Mouse (Mus musculus): ENCODE measurements at regions not wholly inside any gene's neighbourhood (a gene's known extent, or its start where the extent isn't known, plus 50 kb on each side); places are given as distances from the start of the nearest gene placed in this dataset.

DNA sequence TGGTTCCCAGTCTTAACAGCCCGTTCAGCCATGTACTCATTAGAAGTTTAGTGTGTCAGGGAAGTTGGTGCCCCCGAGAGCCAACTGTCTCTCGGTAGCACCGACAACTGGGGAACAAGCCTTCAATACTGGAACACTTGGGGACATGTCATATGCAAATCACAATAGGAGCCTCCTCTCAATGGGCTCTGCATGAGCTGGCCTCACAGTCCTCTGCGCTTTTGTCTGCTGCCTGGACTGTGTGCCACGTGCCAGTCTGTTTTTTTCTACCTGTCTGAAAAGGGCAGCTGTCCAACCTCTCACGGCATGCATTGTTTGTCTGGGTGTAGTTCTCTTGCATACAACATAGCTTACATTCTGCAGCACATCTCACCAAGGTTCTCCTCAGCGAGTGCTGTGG is 161.7 kb downstream of the Med10 start:
- H3K36me3 ChIP-seq (ENCODE audit: insufficient read depth, low read length): no peaks in the 10 kb centered on the region
- no peaks in the 10 kb centered on the region for H3K9me3 ChIP-seq (replicated peaks; ENCODE audit: low read length)
- H3K9ac ChIP-seq (ENCODE audit: low read depth, low read length): no peak overlapping the region
- 78% methylated on average over 8 of the region's 8 CpGs for WGBS
- no peaks in the 10 kb centered on the region for H3K27me3 ChIP-seq (ENCODE audit: insufficient read depth, low read length)
- no peak overlapping the region for H3K4me3 ChIP-seq (replicated peaks; ENCODE audit: low read depth, low read length)
- ATAC-seq (replicated peaks; ENCODE audit: low FRiP score, low read depth) (no peak), DNase-seq (ENCODE audit: low spot score) (no peak)
- H3K27ac ChIP-seq: no peak overlapping the region
- TF ChIP-seq CTCF (IDR thresholded peaks at IDR 0.05; ENCODE audit: low read depth): no peak
- H3K4me1 ChIP-seq (replicated peaks; ENCODE audit: insufficient read depth, low read length): no peaks in the 10 kb centered on the region
- H3K4me2 ChIP-seq (ENCODE audit: low read length): no peak overlapping the region

DNA sequence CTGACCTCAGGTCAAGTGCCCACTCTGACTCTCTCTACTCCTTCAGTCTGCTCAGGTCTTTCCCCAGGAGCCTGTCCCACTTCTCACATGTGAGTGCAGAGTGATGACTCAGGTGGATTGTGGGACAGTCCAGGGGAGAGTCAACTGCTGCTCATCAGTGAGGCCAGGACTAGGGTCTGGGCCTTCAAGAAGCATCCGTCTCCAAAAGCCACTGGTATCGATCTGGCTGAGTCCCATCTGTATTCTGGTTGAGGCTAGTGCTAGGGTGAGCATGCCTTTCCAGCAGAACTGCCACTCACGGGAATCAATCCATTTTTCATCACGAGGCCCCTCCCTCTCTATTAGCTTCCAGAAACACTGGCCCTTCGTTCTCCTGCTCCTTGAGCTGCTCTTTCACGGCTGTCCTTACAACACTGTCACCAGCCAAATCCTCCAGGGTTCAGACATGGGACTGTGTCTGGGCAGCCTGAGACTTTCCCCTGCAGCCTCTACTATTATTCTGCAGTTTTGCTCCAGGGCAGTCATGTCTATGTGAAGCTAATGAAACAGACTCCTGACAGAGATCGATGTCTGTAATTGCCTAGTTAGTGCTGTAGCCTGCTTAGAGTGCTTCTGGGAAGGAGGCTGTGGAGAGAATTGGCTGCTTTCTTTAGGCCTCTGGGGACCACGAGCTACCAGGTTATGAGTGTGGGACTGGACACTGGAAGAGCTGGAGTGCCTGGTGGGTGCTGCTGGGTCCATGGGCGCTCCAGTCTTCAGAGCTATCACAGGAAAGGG is 169.3 kb downstream of the Med10 start:
- no peaks in the 10 kb centered on the region for H3K36me3 ChIP-seq (ENCODE audit: insufficient read depth, low read length)
- H3K9me3 ChIP-seq (replicated peaks; ENCODE audit: low read length): no peaks in the 10 kb centered on the region
- no peak overlapping the region for H3K4me3 ChIP-seq (replicated peaks; ENCODE audit: low read depth, low read length)
- H3K27ac ChIP-seq: no peak overlapping the region
- DNase-seq (ENCODE audit: low spot score): no peak
- TF ChIP-seq CTCF (IDR thresholded peaks at IDR 0.05; ENCODE audit: low read depth): no peak
- WGBS: 80% methylated on average over 9 of the region's 9 CpGs
- H3K4me1 ChIP-seq (replicated peaks; ENCODE audit: insufficient read depth, low read length): no peaks in the 10 kb centered on the region
- no peak overlapping the region for H3K4me2 ChIP-seq (ENCODE audit: low read length)
- no peak for ATAC-seq (replicated peaks; ENCODE audit: low FRiP score, low read depth)
- H3K9ac ChIP-seq (ENCODE audit: low read depth, low read length): no peak overlapping the region
- no peaks in the 10 kb centered on the region for H3K27me3 ChIP-seq (ENCODE audit: insufficient read depth, low read length)

DNA sequence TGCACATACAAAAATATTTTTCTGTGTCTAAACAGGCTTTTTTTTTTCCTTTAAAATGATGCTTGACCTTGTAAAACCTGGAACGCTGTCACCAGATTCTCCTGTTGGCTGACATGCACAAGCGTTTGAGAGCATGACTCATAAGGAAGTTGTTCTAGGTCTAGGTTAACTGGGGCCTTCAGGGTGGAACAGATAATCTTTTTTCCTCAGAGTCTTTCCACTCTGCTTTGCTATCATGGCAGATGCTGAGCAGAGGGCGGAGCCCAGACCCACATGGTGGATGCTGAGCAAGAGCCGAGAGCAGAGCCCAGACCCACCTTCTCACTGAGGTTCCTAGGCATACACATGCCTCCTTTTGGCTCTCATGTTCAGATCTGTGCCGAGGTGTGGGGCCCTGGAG is 172.6 kb downstream of the Med10 start:
- Histone ChIP-seq H3K4me3 (replicated peaks; ENCODE audit: low read depth, low read length) (no peak overlapping the region), H3K36me3 (ENCODE audit: insufficient read depth, low read length) (no peaks in the 10 kb centered on the region), H3K9ac (ENCODE audit: low read depth, low read length) (no peak overlapping the region), H3K27ac (no peak overlapping the region), H3K9me3 (replicated peaks; ENCODE audit: low read length) (no peaks in the 10 kb centered on the region), H3K4me2 (ENCODE audit: low read length) (no peak overlapping the region), H3K4me1 (replicated peaks; ENCODE audit: insufficient read depth, low read length) (no peaks in the 10 kb centered on the region), H3K27me3 (ENCODE audit: insufficient read depth, low read length) (no peaks in the 10 kb centered on the region)
- DNase-seq (ENCODE audit: low spot score): no peak
- WGBS: 78% methylated on average over 5 of the region's 5 CpGs
- TF ChIP-seq CTCF (IDR thresholded peaks at IDR 0.05; ENCODE audit: low read depth): no peak
- no peak for ATAC-seq (replicated peaks; ENCODE audit: low FRiP score, low read depth)

DNA sequence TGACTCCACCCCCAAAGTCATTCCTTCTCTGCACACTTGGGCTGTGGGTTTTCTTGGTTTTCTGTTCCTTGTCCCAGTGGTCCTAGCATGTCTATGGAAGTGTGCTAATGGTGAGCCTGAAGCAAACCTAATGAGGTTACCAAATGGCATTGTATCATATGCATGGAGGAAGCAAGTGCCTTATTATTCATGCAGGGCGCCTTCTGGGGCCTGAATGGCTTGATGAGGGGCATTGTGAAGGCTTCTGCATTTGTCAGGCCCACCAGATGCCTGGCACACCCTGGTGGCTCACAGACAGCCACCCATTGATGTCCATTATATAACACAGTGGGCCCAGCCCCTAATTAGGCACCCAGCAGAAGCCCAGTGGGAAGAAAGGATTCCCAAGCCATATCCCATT is 182.0 kb downstream of the Med10 start:
- no peak for DNase-seq (ENCODE audit: low spot score)
- H3K4me3 ChIP-seq (replicated peaks; ENCODE audit: low read depth, low read length): no peak overlapping the region
- no peak for ATAC-seq (replicated peaks; ENCODE audit: low FRiP score, low read depth)
- H3K36me3 ChIP-seq (ENCODE audit: insufficient read depth, low read length): no peaks in the 10 kb centered on the region
- no peaks in the 10 kb centered on the region for H3K27me3 ChIP-seq (ENCODE audit: insufficient read depth, low read length)
- no peak for TF ChIP-seq CTCF (IDR thresholded peaks at IDR 0.05; ENCODE audit: low read depth)
- no peak overlapping the region for H3K27ac ChIP-seq
- 0 out of 2 replicates have a peak, but pooled peaks cover 3% of the 10 kb centered on the region for H3K4me1 ChIP-seq (replicated peaks; ENCODE audit: insufficient read depth, low read length)
- H3K4me2 ChIP-seq (ENCODE audit: low read length): no peak overlapping the region
- H3K9ac ChIP-seq (ENCODE audit: low read depth, low read length): no peak overlapping the region
- 71% methylated on average over 1 of the region's 1 CpGs for WGBS
- H3K9me3 ChIP-seq (replicated peaks; ENCODE audit: low read length): no peaks in the 10 kb centered on the region

DNA sequence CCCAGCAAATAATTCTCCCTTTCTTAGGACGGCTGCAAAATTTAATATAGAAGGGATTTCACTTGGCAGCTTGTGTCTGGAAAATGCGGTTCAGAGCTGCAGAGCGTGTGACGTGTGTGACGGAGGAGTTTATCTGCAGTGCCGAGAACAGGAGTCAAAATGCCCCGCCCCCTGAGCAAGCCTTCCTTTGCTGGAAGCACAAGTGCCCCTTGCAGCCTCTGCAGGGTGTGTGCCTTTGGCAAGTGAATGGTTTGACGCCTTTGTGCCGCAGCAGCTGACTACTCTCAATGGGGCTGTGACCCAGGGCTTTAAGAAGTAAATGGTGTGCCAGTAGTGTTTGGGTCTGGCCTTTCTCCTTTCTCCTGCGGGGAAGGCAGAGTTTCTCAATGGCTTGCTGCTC is 185.0 kb downstream of the Med10 start:
- Histone ChIP-seq H3K36me3 (ENCODE audit: insufficient read depth, low read length) (no peaks in the 10 kb centered on the region), H3K4me1 (replicated peaks; ENCODE audit: insufficient read depth, low read length) (0 out of 2 replicates have a peak, but pooled peaks cover 3% of the 10 kb centered on the region), H3K4me3 (replicated peaks; ENCODE audit: low read depth, low read length) (no peak overlapping the region), H3K9ac (ENCODE audit: low read depth, low read length) (no peak overlapping the region), H3K9me3 (replicated peaks; ENCODE audit: low read length) (no peaks in the 10 kb centered on the region), H3K27me3 (ENCODE audit: insufficient read depth, low read length) (no peaks in the 10 kb centered on the region), H3K4me2 (ENCODE audit: low read length) (no peak overlapping the region), H3K27ac (no peak overlapping the region)
- ATAC-seq (replicated peaks; ENCODE audit: low FRiP score, low read depth): no peak
- no peak for TF ChIP-seq CTCF (IDR thresholded peaks at IDR 0.05; ENCODE audit: low read depth)
- peak; percentile 36 for DNase-seq (ENCODE audit: low spot score)
- WGBS: 16% methylated on average over 10 of the region's 10 CpGs

DNA sequence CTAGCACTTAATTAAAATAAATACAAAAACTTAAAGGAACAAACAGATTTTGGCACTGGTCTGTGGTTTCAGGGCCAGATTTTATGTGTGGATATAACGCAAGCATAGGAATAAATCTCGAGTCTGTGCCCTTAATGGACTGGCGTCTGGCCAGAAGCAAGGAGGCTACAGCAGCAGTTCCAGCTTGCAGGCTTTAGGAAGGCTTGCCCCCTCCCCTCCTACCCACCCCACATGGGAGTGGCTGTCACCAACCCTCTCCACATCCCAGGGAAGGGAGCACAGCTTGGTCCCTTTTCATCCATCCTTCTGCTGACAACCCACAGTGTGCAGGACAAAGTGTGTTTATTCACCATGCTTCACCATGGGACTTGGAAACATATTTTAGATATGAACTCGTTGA is 186.1 kb downstream of the Med10 start:
- WGBS: 39% methylated on average over 4 of the region's 4 CpGs
- no peak overlapping the region for H3K4me2 ChIP-seq (ENCODE audit: low read length)
- H3K36me3 ChIP-seq (ENCODE audit: insufficient read depth, low read length): no peaks in the 10 kb centered on the region
- H3K4me1 ChIP-seq (replicated peaks; ENCODE audit: insufficient read depth, low read length): 0 out of 2 replicates have a peak, but pooled peaks cover 3% of the 10 kb centered on the region
- DNase-seq (ENCODE audit: low spot score) (peak; percentile 24), ATAC-seq (replicated peaks; ENCODE audit: low FRiP score, low read depth) (no peak)
- TF ChIP-seq CTCF (IDR thresholded peaks at IDR 0.05; ENCODE audit: low read depth): no peak
- no peak overlapping the region for H3K4me3 ChIP-seq (replicated peaks; ENCODE audit: low read depth, low read length)
- H3K9ac ChIP-seq (ENCODE audit: low read depth, low read length): no peak overlapping the region
- H3K27ac ChIP-seq: no peak overlapping the region
- H3K9me3 ChIP-seq (replicated peaks; ENCODE audit: low read length): no peaks in the 10 kb centered on the region
- no peaks in the 10 kb centered on the region for H3K27me3 ChIP-seq (ENCODE audit: insufficient read depth, low read length)

All from kidney, postnatal 0 days (tissue).